Mouse (Mus musculus): Measurements from ENCODE around the gene Calcb. TPM values are rescaled to one million over a fixed set of nuclear protein-coding genes. Genes with fewer than 3 reads are reported as not detected.

Gene Calcb
- not detected in 2 replicates for polyA plus RNA-seq (2012; ENCODE audit: insufficient read depth, insufficient read length, low replicate concordance, missing spikeins)

- 5% methylated on average over 11 of the region's 11 CpGs for WGBS
- no peak within 1 kb of the TSS for H3K27ac ChIP-seq (ENCODE audit: insufficient read depth, low read depth, low read length)
- TF ChIP-seq CTCF (IDR thresholded peaks at IDR 0.05; ENCODE audit: insufficient read depth, low read depth, low read length) = no peak
- no peak for TF ChIP-seq POLR2A (IDR thresholded peaks at IDR 0.05; ENCODE audit: insufficient read depth, low read depth, low read length)
- H3K4me1 ChIP-seq (ENCODE audit: control insufficient read depth, insufficient read depth, low read length) = peaks cover 3% of the 10 kb centered on the region; the same call in 1 of the 2 replicates
- no peak within 1 kb of the TSS for H3K4me3 ChIP-seq (ENCODE audit: insufficient read depth, low read depth, low read length)
Observed at GRCm38 (mm10) chr7:114718300-114718699, at the start of gene Calcb. Gene Calcb (plus strand): TSS chr7:114718643.

- TF ChIP-seq CTCF (IDR thresholded peaks at IDR 0.05; ENCODE audit: insufficient read depth, low read depth, low read length) (no peak), POLR2A (IDR thresholded peaks at IDR 0.05; ENCODE audit: insufficient read depth, low read depth, low read length) (no peak)
- 76% methylated on average over 1 of the region's 1 CpGs for WGBS
- Histone ChIP-seq H3K4me1 (ENCODE audit: control insufficient read depth, insufficient read depth, low read length) (0 out of 2 replicates have a peak, but pooled peaks cover 3% of the 10 kb centered on the region), H3K27ac (ENCODE audit: insufficient read depth, low read depth, low read length) (no peak overlapping the region), H3K4me3 (ENCODE audit: insufficient read depth, low read depth, low read length) (no peak overlapping the region)
Observed at GRCm38 (mm10) chr7:114671405-114671804, 47.0 kb upstream of the Calcb start.

- TF ChIP-seq CTCF (IDR thresholded peaks at IDR 0.05; ENCODE audit: insufficient read depth, low read depth, low read length) (no peak), POLR2A (IDR thresholded peaks at IDR 0.05; ENCODE audit: insufficient read depth, low read depth, low read length) (no peak)
- H3K4me3 ChIP-seq (ENCODE audit: insufficient read depth, low read depth, low read length) = no peak overlapping the region
- 0 out of 2 replicates have a peak, but pooled peaks cover 3% of the 10 kb centered on the region for H3K4me1 ChIP-seq (ENCODE audit: control insufficient read depth, insufficient read depth, low read length)
- H3K27ac ChIP-seq (ENCODE audit: insufficient read depth, low read depth, low read length) = no peak overlapping the region
- WGBS = 21% methylated on average over 2 of the region's 2 CpGs
Observed at GRCm38 (mm10) chr7:114672697-114673096, 45.7 kb upstream of the Calcb start.

- no peak overlapping the region for H3K27ac ChIP-seq (ENCODE audit: insufficient read depth, low read depth, low read length)
- H3K4me1 ChIP-seq (ENCODE audit: control insufficient read depth, insufficient read depth, low read length) = no peaks in the 10 kb centered on the region
- H3K4me3 ChIP-seq (ENCODE audit: insufficient read depth, low read depth, low read length) = no peak overlapping the region
- no peak for TF ChIP-seq CTCF (IDR thresholded peaks at IDR 0.05; ENCODE audit: insufficient read depth, low read depth, low read length)
- no peak for TF ChIP-seq POLR2A (IDR thresholded peaks at IDR 0.05; ENCODE audit: insufficient read depth, low read depth, low read length)
Observed at GRCm38 (mm10) chr7:114692339-114692738, 26.1 kb upstream of the Calcb start.

- no peak for TF ChIP-seq POLR2A (IDR thresholded peaks at IDR 0.05; ENCODE audit: insufficient read depth, low read depth, low read length)
- no peak for TF ChIP-seq CTCF (IDR thresholded peaks at IDR 0.05; ENCODE audit: insufficient read depth, low read depth, low read length)
- WGBS = 47% methylated on average over 2 of the region's 2 CpGs
- Histone ChIP-seq H3K27ac (ENCODE audit: insufficient read depth, low read depth, low read length) (no peak overlapping the region), H3K4me3 (ENCODE audit: insufficient read depth, low read depth, low read length) (no peak overlapping the region), H3K4me1 (ENCODE audit: control insufficient read depth, insufficient read depth, low read length) (no peaks in the 10 kb centered on the region)
Observed at GRCm38 (mm10) chr7:114700871-114701270, 17.6 kb upstream of the Calcb start.

GRCm38 (mm10) chr7:114706716-114707115 lies 11.7 kb upstream of the Calcb start:
- Histone ChIP-seq H3K4me1 (ENCODE audit: control insufficient read depth, insufficient read depth, low read length) (no peaks in the 10 kb centered on the region), H3K27ac (ENCODE audit: insufficient read depth, low read depth, low read length) (no peak overlapping the region), H3K4me3 (ENCODE audit: insufficient read depth, low read depth, low read length) (no peak overlapping the region)
- 73% methylated on average over 4 of the region's 4 CpGs for WGBS
- TF ChIP-seq CTCF (IDR thresholded peaks at IDR 0.05; ENCODE audit: insufficient read depth, low read depth, low read length) (no peak), POLR2A (IDR thresholded peaks at IDR 0.05; ENCODE audit: insufficient read depth, low read depth, low read length) (no peak)

GRCm38 (mm10) chr7:114707398-114707797 lies 11.0 kb upstream of the Calcb start:
- no peaks in the 10 kb centered on the region for H3K4me1 ChIP-seq (ENCODE audit: control insufficient read depth, insufficient read depth, low read length)
- 78% methylated on average over 1 of the region's 1 CpGs for WGBS
- H3K4me3 ChIP-seq (ENCODE audit: insufficient read depth, low read depth, low read length) = no peak overlapping the region
- TF ChIP-seq POLR2A (IDR thresholded peaks at IDR 0.05; ENCODE audit: insufficient read depth, low read depth, low read length) (no peak), CTCF (IDR thresholded peaks at IDR 0.05; ENCODE audit: insufficient read depth, low read depth, low read length) (no peak)
- no peak overlapping the region for H3K27ac ChIP-seq (ENCODE audit: insufficient read depth, low read depth, low read length)

- no peak for TF ChIP-seq CTCF (IDR thresholded peaks at IDR 0.05; ENCODE audit: insufficient read depth, low read depth, low read length)
- no peak for TF ChIP-seq POLR2A (IDR thresholded peaks at IDR 0.05; ENCODE audit: insufficient read depth, low read depth, low read length)
- no peaks in the 10 kb centered on the region for H3K4me1 ChIP-seq (ENCODE audit: control insufficient read depth, insufficient read depth, low read length)
- 91% methylated on average over 2 of the region's 2 CpGs for WGBS
Observed at GRCm38 (mm10) chr7:114710419-114710818, 8.0 kb upstream of the Calcb start.

GRCm38 (mm10) chr7:114712523-114712922 lies 5.9 kb upstream of the Calcb start:
- H3K4me1 ChIP-seq (ENCODE audit: control insufficient read depth, insufficient read depth, low read length) = no peaks in the 10 kb centered on the region
- no peak overlapping the region for H3K4me3 ChIP-seq (ENCODE audit: insufficient read depth, low read depth, low read length)
- WGBS = 62% methylated on average over 1 of the region's 1 CpGs
- TF ChIP-seq POLR2A (IDR thresholded peaks at IDR 0.05; ENCODE audit: insufficient read depth, low read depth, low read length) (no peak), CTCF (IDR thresholded peaks at IDR 0.05; ENCODE audit: insufficient read depth, low read depth, low read length) (no peak)
- no peak overlapping the region for H3K27ac ChIP-seq (ENCODE audit: insufficient read depth, low read depth, low read length)

More at GRCm38 (mm10) chr7:114710419-114710818, 8.0 kb upstream of the Calcb start:
- Histone ChIP-seq H3K4me3 (ENCODE audit: insufficient read depth, low read depth, low read length) (no peak overlapping the region), H3K27ac (ENCODE audit: insufficient read depth, low read depth, low read length) (no peak overlapping the region)
